Mouse (Mus musculus) liver, postnatal 0 days (tissue): ENCODE results near the gene Ccdc136.

Source experiments
- CTCF ChIP-seq: sonication (generic); IDR thresholded peaks from 2 replicates; pipeline ENCODE4 v1.5.1; 2016; ENCODE audit warnings: antibody characterized with exemption, low read depth
- EP300 ChIP-seq: IDR thresholded peaks from 2 replicates; pipeline ENCODE4 v1.6.1; 2016; ENCODE audit warnings: antibody characterized with exemption, low read depth, mild to moderate bottlenecking

GRCm38 (mm10) chr6:29433804-29434795, 38.0 kb downstream of the Ccdc136 start:
- TF ChIP-seq CTCF (no peak), EP300 (no peak)
